Mouse (Mus musculus) intestine, postnatal 0 days (tissue): ENCODE measurements around the gene Myh9. TPM values are rescaled to one million over a fixed set of nuclear protein-coding genes. Genes with fewer than 3 reads are reported as not detected.

Experiments used
- ATAC-seq: fragments of 200-750 bp; cut with Nextera tagmentation; 2 replicates; pipeline ENCODE4 v1.8.0; 2017; ENCODE audit warnings: mild to moderate bottlenecking, moderate TSS enrichment, moderate library complexity
- H3K27ac ChIP-seq: fragments of 300-500 bp; sonication (generic); 2 replicates; pipeline ENCODE4 v1.5.1; 2014; ENCODE audit warnings: mild to moderate bottlenecking, low read depth, low read length, moderate library complexity
- H3K27me3 ChIP-seq: fragments of 300-500 bp; sonication (generic); replicated peaks from 2 replicates; pipeline ENCODE4 v1.6.1; 2014; ENCODE audit warnings: low read length, mixed read lengths; ENCODE audit not compliant: control insufficient read depth, insufficient read depth
- H3K36me3 ChIP-seq: fragments of 300-500 bp; sonication (generic); 2 replicates; pipeline ENCODE4 v1.6.1; 2014; ENCODE audit warnings: mild to moderate bottlenecking, moderate library complexity; ENCODE audit not compliant: control insufficient read depth, insufficient read depth
- H3K4me1 ChIP-seq: fragments of 300-500 bp; sonication (generic); replicated peaks from 2 replicates; pipeline ENCODE4 v1.6.1; 2014; ENCODE audit warnings: antibody characterized with exemption, low read length, mixed read lengths; ENCODE audit not compliant: control insufficient read depth, insufficient read depth
- H3K4me2 ChIP-seq: fragments of 300-500 bp; sonication (generic); replicated peaks from 2 replicates; pipeline ENCODE4 v1.6.1; 2014; ENCODE audit warnings: low read depth, mild to moderate bottlenecking, moderate library complexity
- H3K4me3 ChIP-seq: fragments of 300-500 bp; sonication (generic); 2 replicates; pipeline ENCODE4 v1.5.1; 2014; ENCODE audit warnings: low read depth, low read length
- H3K9ac ChIP-seq: fragments of 300-500 bp; sonication (generic); 2 replicates; pipeline ENCODE4 v1.6.1; 2014; ENCODE audit warnings: mild to moderate bottlenecking, low read depth, low read length
- H3K9me3 ChIP-seq: fragments of 300-500 bp; sonication (generic); 2 replicates; pipeline ENCODE4 v1.6.1; 2016; ENCODE audit warnings: mixed run types; ENCODE audit not compliant: control insufficient read depth
- CTCF ChIP-seq: sonication (generic); IDR thresholded peaks from 2 replicates; pipeline ENCODE4 v1.5.1; 2016; ENCODE audit warnings: low read depth, mild to moderate bottlenecking, control low read depth, antibody characterized with exemption, moderate library complexity
- whole genome bisulfite sequencing: fragments of 180-500 bp; shearing (Covaris S2); extraction: QIAGEN DNeasy Blood & Tissue Kit; methylation state at CpG from one replicate; pipeline ENCODE4 v1.1.7; 2014; 5-methylcytosine and 5-hydroxymethylcytosine counted together
- polyA plus RNA-seq: library from polyadenylated mRNA; unstranded; fragments of >200 nt; fragmentation: Nextera tagmentation; extraction: Ambion mirVana; gene quantifications from 2 replicates; pipeline ENCODE4 v1.2.1, GENCODE M21; 2015

The Myh9 gene
- polyA plus RNA-seq, 1 experiment from 2014 or later: 25.7 TPM

DNA sequence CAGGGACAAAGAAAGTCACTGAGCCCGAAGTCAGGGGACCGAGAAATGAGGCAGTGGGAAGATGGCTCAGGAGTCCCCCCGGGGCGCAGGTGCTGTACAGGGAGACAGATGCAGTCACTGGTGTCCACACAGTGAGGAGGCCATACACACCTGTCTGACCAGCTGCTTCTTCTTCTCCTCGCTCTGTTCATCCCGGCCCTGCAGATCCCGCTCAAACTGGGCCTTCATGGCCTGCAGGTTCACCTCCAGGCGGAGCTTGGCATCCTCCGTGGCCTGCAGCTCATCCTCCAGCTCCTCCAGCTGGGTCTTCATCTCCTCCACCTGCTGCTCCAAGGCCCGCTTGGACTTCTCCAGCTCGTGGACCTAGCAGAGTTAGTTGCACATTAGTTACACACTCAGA is 75.0 kb downstream of the Myh9 start:
- WGBS: 95% methylated on average over 11 of the region's 11 CpGs
- Histone ChIP-seq H3K4me2 (no peak overlapping the region), H3K4me1 (no peaks in the 10 kb centered on the region), H3K27me3 (no peaks in the 10 kb centered on the region), H3K27ac (no peak overlapping the region; the same call in 1 of the 2 replicates), H3K9me3 (no peaks in the 10 kb centered on the region), H3K9ac (no peak overlapping the region), H3K4me3 (no peak overlapping the region), H3K36me3 (peaks cover 100% of the 10 kb centered on the region)
- ATAC-seq: no peak
- no peak for TF ChIP-seq CTCF

DNA sequence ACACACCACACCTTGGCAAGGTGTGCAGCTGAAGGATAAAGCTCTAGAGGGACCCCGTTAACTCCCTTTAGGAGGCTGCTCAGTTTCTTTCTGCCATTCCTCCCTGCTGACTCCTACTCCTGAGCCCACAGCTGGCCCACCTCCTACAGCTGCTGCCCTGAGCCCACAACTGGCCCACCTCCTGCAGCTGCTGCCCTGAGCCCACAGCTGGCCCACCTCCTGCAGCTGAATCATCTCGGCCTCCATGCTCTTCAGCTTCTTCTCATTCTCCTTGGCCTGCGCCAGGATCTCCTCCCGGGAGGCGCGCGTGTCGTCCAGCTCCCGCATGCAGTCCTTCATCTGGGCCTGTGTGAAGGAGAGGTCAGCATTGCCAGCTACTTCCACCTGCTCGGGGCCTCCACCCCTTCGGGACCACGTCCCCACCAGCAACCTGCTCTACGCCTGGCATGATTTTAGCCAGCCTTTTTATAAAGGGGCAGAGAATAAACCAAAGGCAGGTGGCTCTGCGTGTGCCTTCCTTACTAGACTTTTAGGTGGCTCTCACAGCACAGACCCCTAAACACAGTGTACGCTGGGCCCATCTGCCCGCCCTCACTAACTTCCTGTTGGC is 76.4 kb downstream of the Myh9 start:
- 89% methylated on average over 16 of the region's 16 CpGs for WGBS
- no peak overlapping the region for H3K27ac ChIP-seq
- TF ChIP-seq CTCF: no peak
- H3K36me3 ChIP-seq: peaks cover 100% of the 10 kb centered on the region
- H3K4me2 ChIP-seq: no peak overlapping the region
- no peaks in the 10 kb centered on the region for H3K27me3 ChIP-seq
- ATAC-seq: no peak
- H3K9ac ChIP-seq: no peak overlapping the region
- no peaks in the 10 kb centered on the region for H3K9me3 ChIP-seq
- H3K4me3 ChIP-seq: no peak overlapping the region
- no peaks in the 10 kb centered on the region for H3K4me1 ChIP-seq

DNA sequence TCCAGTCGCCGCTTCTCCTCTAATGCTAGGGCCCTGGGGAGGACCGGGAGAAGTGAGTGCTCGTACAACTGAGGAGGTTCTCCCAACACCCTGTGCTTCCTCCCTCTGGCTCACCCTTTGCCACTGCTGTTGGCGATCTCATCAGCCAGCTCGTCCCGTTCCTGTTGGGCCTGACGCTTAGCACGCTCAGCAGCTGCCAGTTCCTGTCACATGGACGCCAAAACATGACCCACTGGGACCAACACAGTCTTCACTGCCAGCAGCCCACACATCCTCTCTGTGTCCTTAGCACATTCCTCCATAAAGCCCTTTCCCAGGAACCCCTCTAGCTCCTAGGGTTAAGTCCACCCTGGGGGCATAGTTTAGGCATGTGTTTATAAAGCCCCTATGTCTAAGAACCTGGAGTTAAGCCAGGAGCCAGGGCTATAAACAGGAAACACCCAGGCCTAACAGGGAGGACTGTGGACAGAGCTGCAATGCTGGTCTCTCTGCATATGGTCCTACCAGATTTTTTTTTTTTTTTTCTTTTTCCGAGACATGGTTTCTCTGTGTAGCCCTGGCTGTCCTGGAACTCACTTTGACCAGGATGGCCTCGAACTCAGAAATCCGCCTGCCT is 77.5 kb downstream of the Myh9 start:
- WGBS: 68% methylated on average over 13 of the region's 13 CpGs
- peak overlapping the region; percentile 21; the same call in 1 of the 2 replicates for H3K27ac ChIP-seq

DNA sequence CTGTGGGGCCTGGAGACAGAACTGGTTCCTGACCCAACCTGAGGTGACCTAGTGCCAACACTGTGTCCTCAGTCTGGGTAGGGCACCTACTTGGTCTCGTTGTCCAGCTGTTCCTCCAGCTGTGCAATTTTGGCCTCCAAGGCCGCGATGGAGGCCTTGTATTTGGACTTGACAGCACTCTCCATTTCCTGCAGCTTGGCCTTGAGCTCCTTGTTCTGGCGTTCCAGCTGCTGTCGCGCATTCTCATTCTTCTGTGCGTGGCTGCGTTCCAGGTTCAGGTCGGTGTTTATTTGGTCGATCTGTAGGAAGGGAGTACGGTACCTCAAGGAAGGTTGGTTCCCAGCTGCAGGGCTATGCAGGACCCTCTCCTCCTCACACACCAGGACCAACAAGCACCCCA is 78.3 kb downstream of the Myh9 start:
- no peak overlapping the region for H3K9ac ChIP-seq
- no peaks in the 10 kb centered on the region for H3K27me3 ChIP-seq
- H3K36me3 ChIP-seq: peaks cover 87% of the 10 kb centered on the region
- no peak overlapping the region for H3K27ac ChIP-seq
- no peak for ATAC-seq
- no peaks in the 10 kb centered on the region for H3K4me1 ChIP-seq
- H3K4me2 ChIP-seq: no peak overlapping the region
- 79% methylated on average over 11 of the region's 11 CpGs for WGBS
- no peak overlapping the region for H3K4me3 ChIP-seq
- H3K9me3 ChIP-seq: no peaks in the 10 kb centered on the region
- no peak for TF ChIP-seq CTCF

More for the DNA sequence above, 77.5 kb downstream of the Myh9 start:
- no peak overlapping the region for H3K4me3 ChIP-seq
- no peak overlapping the region for H3K4me2 ChIP-seq
- H3K9ac ChIP-seq: no peak overlapping the region
- H3K9me3 ChIP-seq: no peaks in the 10 kb centered on the region
- no peaks in the 10 kb centered on the region for H3K27me3 ChIP-seq
- ATAC-seq: no peak
- TF ChIP-seq CTCF: no peak
- no peaks in the 10 kb centered on the region for H3K4me1 ChIP-seq
- peaks cover 95% of the 10 kb centered on the region for H3K36me3 ChIP-seq

DNA sequence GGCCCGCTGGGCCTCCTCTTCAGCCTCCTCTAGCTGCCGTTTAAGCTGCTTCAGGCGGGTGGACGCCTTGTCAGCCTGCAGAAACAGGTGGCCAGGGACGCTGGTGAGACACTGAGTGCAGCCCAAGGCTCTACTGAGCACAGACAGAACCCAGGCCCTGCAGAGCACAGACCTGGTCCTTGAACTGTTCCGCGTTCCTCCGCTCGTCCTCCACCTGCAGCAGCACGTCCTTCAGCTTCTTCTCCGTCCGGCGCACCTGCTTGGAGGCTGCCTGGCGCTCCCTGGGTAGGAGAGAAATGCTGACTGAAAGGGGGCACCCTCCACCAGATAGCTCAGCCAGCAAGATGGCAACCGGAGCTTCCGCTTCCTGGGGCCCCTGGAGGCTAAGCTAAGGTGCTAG is 78.9 kb downstream of the Myh9 start:
- TF ChIP-seq CTCF: no peak
- Histone ChIP-seq H3K9ac (no peak overlapping the region), H3K36me3 (peaks cover 81% of the 10 kb centered on the region), H3K4me3 (no peak overlapping the region), H3K4me2 (no peak overlapping the region), H3K9me3 (no peaks in the 10 kb centered on the region), H3K4me1 (no peaks in the 10 kb centered on the region), H3K27ac (no peak overlapping the region), H3K27me3 (no peaks in the 10 kb centered on the region)
- WGBS: 91% methylated on average over 16 of the region's 16 CpGs
- ATAC-seq: no peak

DNA sequence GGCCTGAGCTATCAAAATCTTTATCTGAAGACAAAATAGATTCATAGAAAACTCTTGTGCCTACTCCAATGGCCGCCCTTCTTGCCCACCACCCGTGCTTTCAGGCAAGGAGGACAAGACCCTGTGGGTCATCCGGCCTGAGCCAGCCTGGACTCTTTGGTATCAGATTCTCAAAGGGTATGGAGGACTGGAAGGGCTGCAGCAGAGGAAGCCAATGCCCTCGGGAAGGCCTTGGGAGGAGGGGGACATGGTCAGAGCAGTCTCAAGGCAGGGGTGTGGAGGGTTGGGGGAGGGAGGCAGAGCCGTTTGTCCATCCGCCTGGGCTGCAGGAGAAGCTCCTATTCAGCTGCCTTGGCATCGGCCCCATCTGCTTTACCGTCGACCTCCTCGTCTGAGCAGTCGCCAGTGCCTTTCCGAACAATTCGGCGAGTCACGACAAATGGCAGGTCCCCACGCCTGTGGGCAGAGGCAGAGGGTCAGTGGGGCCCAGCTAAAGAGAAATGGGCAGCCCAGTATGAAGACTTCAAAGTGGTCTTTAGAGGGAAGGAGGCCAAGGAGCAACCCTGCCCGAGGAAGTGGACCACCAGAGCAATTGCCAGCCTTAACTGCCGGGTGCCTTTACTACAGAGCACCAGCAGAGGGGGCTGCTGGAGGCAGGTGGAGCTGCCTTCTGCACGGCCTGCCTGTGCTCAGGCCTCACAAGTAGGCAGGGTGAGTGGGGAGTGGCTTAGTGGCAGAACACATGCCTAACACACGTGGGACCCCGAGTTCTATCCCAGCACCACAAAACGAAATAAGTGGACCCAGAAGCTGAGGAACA is 80.2 kb downstream of the Myh9 start:
- TF ChIP-seq CTCF: peak; percentile 81
- Histone ChIP-seq H3K27me3 (no peaks in the 10 kb centered on the region), H3K36me3 (peaks cover 68% of the 10 kb centered on the region), H3K9me3 (no peaks in the 10 kb centered on the region), H3K4me3 (no peak overlapping the region), H3K4me1 (no peaks in the 10 kb centered on the region), H3K4me2 (no peak overlapping the region), H3K27ac (no peak overlapping the region), H3K9ac (no peak overlapping the region)
- peak; percentile 42; the same call in 1 of the 2 replicates for ATAC-seq
- 79% methylated on average over 22 of the region's 22 CpGs for whole genome bisulfite sequencing
